Mouse (Mus musculus) CD4-positive, CD25-positive, alpha-beta regulatory T cell, adult 2 months (primary cell): Measurements from ENCODE around the gene Rpgr.

Source experiments
- DNase-seq: peaks from one replicate; pipeline ENCODE4 v3.0.0-alpha.2; 2012; ENCODE audit warnings: low read depth, low spot score

The Rpgr gene

DNA sequence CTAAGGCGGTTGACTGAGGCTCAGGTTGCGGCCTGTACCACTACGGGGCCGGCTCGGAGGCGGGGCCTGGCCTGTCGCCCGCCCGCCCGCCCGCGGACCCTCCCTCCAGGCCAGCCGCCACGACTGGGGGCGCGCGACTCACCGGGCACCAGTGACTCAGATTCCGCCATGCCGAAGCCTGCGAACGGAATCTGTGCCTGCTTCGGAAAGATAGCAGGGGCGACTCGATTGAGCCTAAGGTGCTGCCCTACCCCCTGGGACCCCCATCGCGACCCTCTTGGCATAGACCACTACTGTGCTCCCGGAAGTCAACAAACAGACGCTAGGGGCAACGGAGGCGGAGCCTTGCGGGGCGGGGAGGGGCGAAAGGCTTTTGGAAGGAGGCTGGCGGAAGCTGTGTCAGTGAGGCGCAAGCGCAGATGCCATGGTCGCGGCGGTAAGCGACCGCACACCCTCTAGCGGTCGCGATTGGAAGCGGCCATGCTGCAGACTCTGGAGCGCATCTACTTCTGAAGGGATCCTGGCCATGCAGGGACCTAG is at the start of gene Rpgr:
Gene Rpgr, minus strand, starts transcription at position 511 of the 540 bp plus-strand sequence.
- DNase-seq = peak; percentile 94

GRCm38 (mm10) chrX:10258260-10258659 is 41.5 kb upstream of the Rpgr start:
- no peak for DNase-seq

DNA sequence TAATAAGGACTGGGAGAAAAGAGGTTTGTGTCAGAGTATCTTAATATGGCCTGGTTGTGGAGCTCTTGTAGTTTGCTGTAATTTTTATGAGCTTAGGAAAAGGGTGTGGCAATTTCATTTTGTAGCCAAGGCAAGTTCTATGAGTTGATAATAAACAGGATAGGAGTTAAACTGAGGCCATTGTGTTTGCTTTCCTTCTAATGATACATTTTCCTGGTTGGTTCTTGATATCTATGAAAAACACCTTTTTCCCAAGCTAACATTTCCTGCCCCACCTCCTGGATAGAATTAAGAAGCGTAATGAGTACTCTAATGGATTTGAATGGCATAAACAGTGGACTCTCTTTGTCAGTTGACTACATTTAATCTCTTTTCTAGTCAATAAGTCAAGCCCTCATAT is 41.1 kb upstream of the Rpgr start:
- no peak for DNase-seq

DNA sequence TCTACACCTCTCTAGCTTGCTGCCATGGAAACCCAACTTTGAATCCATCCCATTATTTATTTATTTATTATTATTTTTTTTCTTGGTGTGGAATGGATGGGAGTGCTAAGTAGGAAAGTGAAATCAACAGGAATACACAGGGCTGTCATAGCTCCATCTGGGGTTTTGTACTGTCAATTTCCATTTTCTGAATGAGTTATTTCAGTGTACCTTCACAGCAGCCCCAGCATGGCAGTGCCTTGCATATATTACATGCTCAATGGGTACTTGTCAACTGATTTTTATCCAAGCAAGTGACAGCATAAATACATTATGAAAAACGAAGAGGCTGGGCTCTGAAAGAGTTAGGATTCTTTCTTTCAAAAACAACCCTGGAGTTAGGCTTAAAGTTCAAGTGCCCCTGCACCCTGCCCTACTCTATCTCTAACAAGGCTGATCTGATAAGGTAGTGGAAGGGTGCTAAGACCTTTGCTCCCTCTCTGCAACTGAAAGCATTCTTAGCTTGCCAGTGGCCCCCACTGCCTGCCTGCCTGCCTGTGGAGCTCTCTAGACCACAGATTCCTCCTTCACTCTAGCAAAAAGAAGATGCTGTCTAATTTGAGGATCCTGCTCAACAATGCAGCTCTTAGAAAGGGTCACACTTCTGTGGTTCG is 35.3 kb upstream of the Rpgr start, which contains the start of gene Otc:
Gene Otc, plus strand, starts transcription at position 454 of the 653 bp plus-strand sequence.
- no peak for DNase-seq

DNA sequence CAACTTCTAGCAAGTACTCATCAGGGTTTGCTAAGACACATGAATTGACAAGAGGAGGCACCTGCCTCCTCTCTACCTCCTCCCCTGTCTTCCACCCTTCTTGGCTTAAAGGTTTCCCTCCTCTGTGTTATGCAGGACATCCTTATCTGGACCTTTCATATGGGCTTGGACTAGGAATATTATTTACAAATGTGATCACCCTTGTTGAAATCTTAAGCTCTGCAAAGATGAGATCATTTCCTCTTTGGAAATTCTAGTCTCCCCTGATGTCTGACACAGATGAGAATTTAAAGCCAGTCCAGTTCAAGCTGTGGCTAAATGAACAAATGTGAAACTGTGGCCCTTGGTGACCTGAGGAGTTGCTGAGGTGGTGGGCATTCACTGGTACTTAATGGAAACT is 34.6 kb upstream of the Rpgr start:
- no peak for DNase-seq

DNA sequence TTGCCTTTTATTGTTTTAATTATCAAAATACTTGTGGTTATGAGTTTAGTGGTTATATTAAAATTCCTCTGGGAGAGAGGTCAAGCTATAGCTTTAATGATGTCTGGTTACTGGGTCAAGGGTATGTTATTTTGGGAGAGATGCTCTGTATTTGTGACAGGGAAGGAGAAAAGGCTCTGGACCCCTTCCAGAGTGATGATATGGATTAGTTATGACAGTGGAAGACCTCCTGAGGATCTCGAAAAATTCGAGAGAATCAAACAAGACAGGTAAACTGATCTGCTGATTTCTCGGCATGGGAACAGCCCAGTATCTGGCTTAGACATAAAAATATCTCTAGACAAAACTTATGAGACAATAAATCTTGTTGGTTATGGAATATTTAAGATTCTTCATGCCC is 27.2 kb upstream of the Rpgr start:
- DNase-seq = no peak

GRCm38 (mm10) chrX:10239515-10239914 is 22.8 kb upstream of the Rpgr start:
- no peak for DNase-seq

DNA sequence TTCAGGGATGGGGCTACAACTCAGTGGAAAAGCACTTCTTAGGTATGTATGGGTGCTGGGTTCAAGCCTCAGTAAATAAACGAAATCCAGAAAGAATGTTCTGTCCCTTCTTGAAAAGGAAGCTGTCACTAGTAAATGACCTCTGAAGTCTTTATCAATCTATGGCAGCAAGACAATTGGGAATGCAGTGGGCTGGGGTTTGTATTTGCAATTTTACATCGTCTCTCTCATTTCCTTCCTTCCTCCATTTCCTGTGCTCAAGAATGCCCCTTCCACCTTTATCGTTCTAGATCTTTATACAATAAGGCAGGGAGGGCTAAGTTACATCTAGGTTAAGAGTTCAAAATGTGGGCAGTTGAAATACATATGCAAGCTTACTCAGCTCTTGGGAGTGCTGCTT is 17.9 kb upstream of the Rpgr start:
- no peak for DNase-seq

DNA sequence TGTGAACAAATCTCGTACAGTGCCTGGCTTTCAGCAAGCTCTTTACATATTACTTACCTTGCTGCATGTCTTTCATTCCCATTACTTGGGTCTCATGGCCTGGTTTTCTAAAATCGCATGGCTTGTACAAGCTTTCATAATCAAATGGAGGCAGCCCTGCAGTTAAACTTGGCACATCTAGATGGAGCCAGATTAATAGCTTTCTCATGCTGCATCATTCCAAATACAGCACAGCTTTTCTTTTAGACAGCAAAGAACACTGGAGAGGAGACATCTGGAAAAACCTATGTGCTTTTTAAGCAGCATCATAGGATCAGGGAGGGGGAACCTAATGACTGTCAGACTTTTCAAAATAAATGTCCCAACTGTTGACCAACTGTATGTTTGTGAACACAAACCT is 16.3 kb upstream of the Rpgr start:
- no peak for DNase-seq

DNA sequence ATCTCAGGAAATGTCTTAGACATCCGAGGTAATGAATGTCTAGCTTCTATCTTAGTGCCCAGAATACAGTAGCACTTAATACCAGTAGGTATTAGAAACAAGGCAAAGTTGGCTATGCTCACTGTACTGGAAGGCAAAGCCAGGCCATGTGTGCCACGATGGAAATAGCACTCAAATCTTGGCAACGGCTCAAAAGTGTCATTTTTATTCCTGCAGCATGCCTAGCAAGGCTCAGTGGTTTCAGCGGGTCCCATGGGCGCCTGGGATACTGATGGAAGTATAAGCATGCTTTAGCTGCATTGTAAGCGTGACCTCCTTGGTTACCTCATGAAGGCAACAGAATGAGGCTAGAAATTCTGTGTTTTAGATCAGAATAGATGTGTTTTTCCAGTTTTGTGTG is 2.6 kb upstream of the Rpgr start:
- no peak for DNase-seq

DNA sequence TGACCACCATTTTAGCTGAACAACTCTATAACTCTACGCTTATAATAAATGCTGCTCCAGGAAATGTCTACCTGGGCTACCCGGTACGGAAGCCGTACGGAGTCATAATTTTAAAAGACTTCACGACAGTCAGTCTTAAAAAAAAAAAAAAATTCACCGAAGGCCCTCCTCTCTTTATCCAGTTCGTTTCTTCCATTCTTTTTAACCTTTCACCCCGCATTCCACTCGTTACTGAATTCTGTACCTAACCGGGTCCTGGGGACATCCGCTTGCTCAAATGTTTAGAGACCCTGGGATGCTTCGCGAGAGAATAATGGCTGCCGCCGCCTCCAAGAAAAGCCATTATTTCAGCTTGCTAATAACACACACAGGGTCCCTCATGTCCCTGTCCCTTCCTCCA is 748 bp downstream of the Rpgr start:
- peak; percentile 69 for DNase-seq

DNA sequence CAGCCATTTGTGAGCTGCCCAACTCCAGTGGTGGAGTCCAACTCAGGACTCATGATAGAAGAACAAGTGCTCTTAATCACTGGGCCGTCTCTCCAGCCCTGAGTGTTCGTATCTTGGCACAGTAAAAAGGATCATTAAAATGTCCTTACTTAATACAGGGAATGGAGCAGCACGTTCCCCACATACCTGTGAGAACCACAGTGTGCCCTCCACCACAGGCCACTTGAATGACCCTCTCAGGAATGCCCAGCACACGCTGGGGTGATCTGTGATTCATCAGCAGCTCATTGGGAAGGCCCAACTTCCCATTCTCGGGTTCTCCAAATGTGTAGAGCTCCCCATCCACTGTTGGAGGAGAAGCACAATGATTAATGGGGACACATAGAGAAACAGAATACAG is 10.8 kb downstream of the Rpgr start:
- DNase-seq = no peak

- DNase-seq = peak; percentile 49
These were observed 15.4 kb downstream of the Rpgr start for GRCm38 (mm10) chrX:10201289-10201688.

DNA sequence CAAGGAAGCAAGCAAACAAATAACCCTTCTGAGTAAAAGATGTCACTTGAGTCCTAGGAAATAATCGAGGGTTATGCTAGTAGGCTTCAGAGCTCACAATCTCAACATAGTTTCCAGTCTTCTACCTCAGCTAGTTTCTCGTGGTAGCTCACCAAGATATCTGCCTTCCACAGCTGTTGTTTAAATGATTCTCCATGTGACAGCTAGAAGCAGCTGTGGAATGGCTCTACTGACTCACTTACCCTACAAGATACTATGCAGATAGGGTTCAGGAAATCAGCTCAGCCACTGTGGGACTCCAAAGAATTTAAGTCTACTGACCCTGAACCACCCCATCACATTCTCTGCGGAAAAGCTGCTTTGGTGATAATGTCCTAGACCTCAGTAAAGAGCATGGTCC is 64.3 kb downstream of the Rpgr start:
- DNase-seq = no peak

GRCm38 (mm10) chrX:10117065-10117719 is 99.5 kb downstream of the Rpgr start, which contains the start of gene Srpx:
Srpx (minus strand) TSS chrX:10117709.
- DNase-seq = no peak

DNA sequence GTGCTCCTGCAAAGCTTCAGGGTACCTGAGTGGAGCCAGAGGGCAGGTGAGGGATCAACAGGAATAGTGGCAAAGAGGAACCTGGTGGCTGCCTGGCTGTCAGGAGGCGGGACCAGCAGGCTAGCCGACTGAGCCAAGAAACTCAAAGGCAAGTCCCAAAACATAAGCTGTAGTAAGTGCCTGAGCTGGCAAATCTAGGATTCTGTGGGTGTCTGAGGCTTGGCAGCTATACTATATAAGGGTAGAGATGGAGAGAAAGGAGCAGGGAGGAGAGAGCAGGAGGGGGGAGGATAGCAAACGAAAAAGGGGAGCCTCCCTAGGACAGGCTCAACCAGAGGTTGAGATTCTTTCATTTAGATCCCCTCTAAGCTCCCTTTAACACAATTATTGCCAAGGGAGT is 100.9 kb downstream of the Rpgr start:
- DNase-seq = no peak

DNA sequence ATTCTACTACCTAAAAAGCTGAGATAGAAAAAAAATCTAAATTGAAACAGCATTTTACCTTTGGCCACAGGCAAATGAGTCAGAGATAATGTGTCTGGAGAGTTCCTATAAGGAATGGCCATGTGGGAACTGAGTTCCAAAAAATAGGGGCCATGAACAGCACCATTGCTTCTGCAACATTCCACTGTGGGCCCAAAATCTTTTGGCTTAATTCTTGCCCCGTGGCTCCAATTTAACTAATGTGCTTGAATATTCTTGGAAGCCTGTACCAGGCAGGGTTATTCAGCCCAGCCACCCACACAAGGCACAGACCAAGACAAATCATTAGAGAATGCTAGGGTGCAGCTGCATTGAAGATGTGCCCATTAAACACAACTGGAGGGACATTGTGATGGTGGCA is 106.0 kb downstream of the Rpgr start:
- no peak for DNase-seq

DNA sequence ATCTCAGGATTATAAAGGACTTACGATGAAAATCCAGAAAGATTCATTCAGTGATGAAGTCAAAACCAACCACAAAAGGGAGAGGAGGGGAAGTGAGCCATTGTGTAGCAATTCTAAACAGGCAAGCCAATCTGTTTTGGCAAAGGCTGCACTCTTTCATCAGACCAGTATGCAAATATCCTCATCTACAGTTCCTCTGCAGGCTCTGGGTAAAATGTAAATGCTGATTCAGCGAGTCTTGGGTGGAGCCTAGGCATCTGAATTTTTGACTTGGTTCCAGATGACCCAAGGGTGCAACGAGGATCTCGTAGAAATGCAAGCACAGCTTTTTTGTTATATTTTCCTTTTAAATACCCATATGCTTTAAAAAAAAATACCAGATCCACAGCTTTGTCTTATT is 108.2 kb downstream of the Rpgr start:
- no peak for DNase-seq

GRCm38 (mm10) chrX:10105475-10105874 is 111.2 kb downstream of the Rpgr start:
- DNase-seq = no peak

DNA sequence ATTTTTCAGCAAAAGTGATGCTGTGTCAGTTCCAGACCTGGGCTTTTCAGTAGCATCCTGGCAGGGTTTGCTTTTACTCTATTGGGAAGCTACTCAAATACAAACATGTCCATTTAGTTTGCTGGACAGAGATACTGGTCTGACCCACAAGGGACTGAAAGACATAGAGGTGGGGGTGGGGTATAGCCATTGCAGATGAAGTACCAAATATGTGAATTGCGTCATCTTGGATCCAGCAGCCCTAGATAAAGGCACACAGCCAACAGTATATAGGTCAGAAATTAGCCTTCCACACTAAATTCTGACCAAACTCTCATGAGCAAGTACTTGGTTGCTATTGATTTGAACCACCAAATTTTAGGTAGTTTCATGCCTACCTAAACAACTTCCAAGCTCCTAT is 114.0 kb downstream of the Rpgr start:
- no peak for DNase-seq

- no peak for DNase-seq
These were observed 120.9 kb downstream of the Rpgr start for GRCm38 (mm10) chrX:10095797-10096196.

GRCm38 (mm10) chrX:10080385-10080784 is 136.3 kb downstream of the Rpgr start:
- no peak for DNase-seq

- no peak for DNase-seq
These were observed 136.7 kb downstream of the Rpgr start for GRCm38 (mm10) chrX:10079981-10080380.
